Mouse (Mus musculus): ENCODE measurements around the gene Tfcp2. TPM values are rescaled to one million over a fixed set of nuclear protein-coding genes. Genes with fewer than 3 reads are reported as not detected.

Tfcp2 gene
- polyA plus RNA-seq, 1 experiment from 2014 or later = 26.6 TPM

- Histone ChIP-seq H3K4me1 (no peaks in the 10 kb centered on the region), H3K36me3 (peaks cover 41% of the 10 kb centered on the region), H3K27ac (replicated peaks) (no peak overlapping the region), H3K4me2 (replicated peaks) (no peak overlapping the region), H3K4me3 (replicated peaks) (no peak overlapping the region), H3K27me3 (no peaks in the 10 kb centered on the region), H3K9ac (no peak overlapping the region), H3K9me3 (replicated peaks) (no peaks in the 10 kb centered on the region)
- 93% methylated on average over 16 of the region's 16 CpGs for WGBS
- no peak for ATAC-seq (ENCODE audit: insufficient number of reproducible peaks, low FRiP score, low TSS enrichment, low read depth)
Measured at GRCm38 (mm10) chr15:100585931-100586330, 34.1 kb upstream of the Tfcp2 start.

GRCm38 (mm10) chr15:100580108-100580507 is 28.3 kb upstream of the Tfcp2 start:
- no peak; the same call in 1 of the 2 replicates for ATAC-seq (ENCODE audit: insufficient number of reproducible peaks, low FRiP score, low TSS enrichment, low read depth)
- H3K27ac ChIP-seq (replicated peaks) = no peak overlapping the region
- H3K27me3 ChIP-seq = no peaks in the 10 kb centered on the region
- no peak overlapping the region for H3K9ac ChIP-seq
- H3K4me1 ChIP-seq = no peaks in the 10 kb centered on the region
- H3K9me3 ChIP-seq (replicated peaks) = no peaks in the 10 kb centered on the region
- no peak overlapping the region for H3K4me3 ChIP-seq (replicated peaks)
- WGBS = 83% methylated on average over 10 of the region's 10 CpGs
- H3K4me2 ChIP-seq (replicated peaks) = no peak overlapping the region
- H3K36me3 ChIP-seq = peaks cover 22% of the 10 kb centered on the region

- Histone ChIP-seq H3K4me2 (replicated peaks) (no peak overlapping the region), H3K27me3 (no peaks in the 10 kb centered on the region), H3K9ac (no peak overlapping the region), H3K27ac (replicated peaks) (no peak overlapping the region), H3K4me1 (peaks cover 11% of the 10 kb centered on the region; the same call in 1 of the 2 replicates), H3K4me3 (replicated peaks) (no peak overlapping the region), H3K9me3 (replicated peaks) (no peaks in the 10 kb centered on the region), H3K36me3 (peaks cover 17% of the 10 kb centered on the region)
- WGBS = 60% methylated on average over 16 of the region's 16 CpGs
- no peak; the same call in 1 of the 2 replicates for ATAC-seq (ENCODE audit: insufficient number of reproducible peaks, low FRiP score, low TSS enrichment, low read depth)
Measured at GRCm38 (mm10) chr15:100577972-100578371, 26.2 kb upstream of the Tfcp2 start.

GRCm38 (mm10) chr15:100576810-100577209 is 25.0 kb upstream of the Tfcp2 start:
- no peaks in the 10 kb centered on the region for H3K9me3 ChIP-seq (replicated peaks)
- no peak overlapping the region for H3K27ac ChIP-seq (replicated peaks)
- H3K27me3 ChIP-seq = no peaks in the 10 kb centered on the region
- H3K4me1 ChIP-seq = peaks cover 11% of the 10 kb centered on the region; the same call in 1 of the 2 replicates
- peaks cover 13% of the 10 kb centered on the region; the same call in 1 of the 2 replicates for H3K36me3 ChIP-seq
- H3K4me2 ChIP-seq (replicated peaks) = no peak overlapping the region
- WGBS = 72% methylated on average over 6 of the region's 6 CpGs
- no peak for ATAC-seq (ENCODE audit: insufficient number of reproducible peaks, low FRiP score, low TSS enrichment, low read depth)
- no peak overlapping the region for H3K9ac ChIP-seq
- H3K4me3 ChIP-seq (replicated peaks) = no peak overlapping the region

GRCm38 (mm10) chr15:100576392-100576791 is 24.6 kb upstream of the Tfcp2 start:
- H3K4me1 ChIP-seq = peaks cover 11% of the 10 kb centered on the region; the same call in 1 of the 2 replicates
- no peaks in the 10 kb centered on the region for H3K9me3 ChIP-seq (replicated peaks)
- H3K27me3 ChIP-seq = no peaks in the 10 kb centered on the region
- 90% methylated on average over 6 of the region's 6 CpGs for WGBS
- H3K4me2 ChIP-seq (replicated peaks) = no peak overlapping the region
- no peak overlapping the region for H3K4me3 ChIP-seq (replicated peaks)
- ATAC-seq (ENCODE audit: insufficient number of reproducible peaks, low FRiP score, low TSS enrichment, low read depth) = no peak
- peaks cover 13% of the 10 kb centered on the region; the same call in 1 of the 2 replicates for H3K36me3 ChIP-seq
- H3K9ac ChIP-seq = no peak overlapping the region
- H3K27ac ChIP-seq (replicated peaks) = no peak overlapping the region

GRCm38 (mm10) chr15:100575366-100575765 is 23.6 kb upstream of the Tfcp2 start:
- ATAC-seq (ENCODE audit: insufficient number of reproducible peaks, low FRiP score, low TSS enrichment, low read depth) = no peak
- Histone ChIP-seq H3K36me3 (peaks cover 13% of the 10 kb centered on the region; the same call in 1 of the 2 replicates), H3K4me2 (replicated peaks) (no peak overlapping the region), H3K9ac (no peak overlapping the region), H3K4me3 (replicated peaks) (no peak overlapping the region), H3K27me3 (no peaks in the 10 kb centered on the region), H3K4me1 (peaks cover 11% of the 10 kb centered on the region; the same call in 1 of the 2 replicates), H3K9me3 (replicated peaks) (no peaks in the 10 kb centered on the region), H3K27ac (replicated peaks) (peak overlapping the region; percentile 39; the same call in 1 of the 2 replicates)
- 86% methylated on average over 12 of the region's 12 CpGs for WGBS

GRCm38 (mm10) chr15:100574378-100574777 is 22.6 kb upstream of the Tfcp2 start:
- H3K27me3 ChIP-seq = no peaks in the 10 kb centered on the region
- peak overlapping the region; percentile 48; the same call in 1 of the 2 replicates for H3K27ac ChIP-seq (replicated peaks)
- no peak for ATAC-seq (ENCODE audit: insufficient number of reproducible peaks, low FRiP score, low TSS enrichment, low read depth)
- H3K9ac ChIP-seq = no peak overlapping the region
- no peak overlapping the region for H3K4me2 ChIP-seq (replicated peaks)
- no peak overlapping the region for H3K4me3 ChIP-seq (replicated peaks)
- H3K9me3 ChIP-seq (replicated peaks) = no peaks in the 10 kb centered on the region
- WGBS = 64% methylated on average over 2 of the region's 2 CpGs
- H3K36me3 ChIP-seq = peaks cover 5% of the 10 kb centered on the region; the same call in 1 of the 2 replicates
- peaks cover 11% of the 10 kb centered on the region; the same call in 1 of the 2 replicates for H3K4me1 ChIP-seq

GRCm38 (mm10) chr15:100573946-100574345 is 22.1 kb upstream of the Tfcp2 start:
- H3K9me3 ChIP-seq (replicated peaks) = no peaks in the 10 kb centered on the region
- ATAC-seq (ENCODE audit: insufficient number of reproducible peaks, low FRiP score, low TSS enrichment, low read depth) = peak; percentile 65; the same call in 1 of the 2 replicates
- H3K27ac ChIP-seq (replicated peaks) = peak overlapping the region; percentile 48; the same call in 1 of the 2 replicates
- peaks cover 11% of the 10 kb centered on the region; the same call in 1 of the 2 replicates for H3K4me1 ChIP-seq
- H3K27me3 ChIP-seq = no peaks in the 10 kb centered on the region
- no peak overlapping the region for H3K4me3 ChIP-seq (replicated peaks)
- H3K9ac ChIP-seq = no peak overlapping the region
- no peak overlapping the region for H3K4me2 ChIP-seq (replicated peaks)
- 41% methylated on average over 6 of the region's 6 CpGs for WGBS
- peaks cover 5% of the 10 kb centered on the region; the same call in 1 of the 2 replicates for H3K36me3 ChIP-seq

GRCm38 (mm10) chr15:100569239-100569638 is 17.4 kb upstream of the Tfcp2 start:
- no peak overlapping the region for H3K4me2 ChIP-seq (replicated peaks)
- WGBS = 70% methylated on average over 3 of the region's 3 CpGs

GRCm38 (mm10) chr15:100566531-100566930 is 14.7 kb upstream of the Tfcp2 start:
- Histone ChIP-seq H3K9ac (no peak overlapping the region), H3K27ac (replicated peaks) (no peak overlapping the region), H3K4me1 (no peaks in the 10 kb centered on the region), H3K4me2 (replicated peaks) (no peak overlapping the region), H3K4me3 (replicated peaks) (no peak overlapping the region), H3K27me3 (no peaks in the 10 kb centered on the region), H3K9me3 (replicated peaks) (no peaks in the 10 kb centered on the region), H3K36me3 (no peaks in the 10 kb centered on the region)
- ATAC-seq (ENCODE audit: insufficient number of reproducible peaks, low FRiP score, low TSS enrichment, low read depth) = no peak
- 65% methylated on average over 2 of the region's 2 CpGs for WGBS

More at GRCm38 (mm10) chr15:100569239-100569638, 17.4 kb upstream of the Tfcp2 start:
- no peak for ATAC-seq (ENCODE audit: insufficient number of reproducible peaks, low FRiP score, low TSS enrichment, low read depth)
- Histone ChIP-seq H3K4me1 (peaks cover 9% of the 10 kb centered on the region; the same call in 1 of the 2 replicates), H3K9me3 (replicated peaks) (no peaks in the 10 kb centered on the region), H3K36me3 (no peaks in the 10 kb centered on the region), H3K27me3 (no peaks in the 10 kb centered on the region), H3K9ac (no peak overlapping the region), H3K27ac (replicated peaks) (no peak overlapping the region), H3K4me3 (replicated peaks) (no peak overlapping the region)

- H3K27ac ChIP-seq (replicated peaks) = no peak overlapping the region
- no peak; the same call in 1 of the 2 replicates for ATAC-seq (ENCODE audit: insufficient number of reproducible peaks, low FRiP score, low TSS enrichment, low read depth)
- no peaks in the 10 kb centered on the region for H3K4me1 ChIP-seq
- H3K9ac ChIP-seq = no peak overlapping the region
- H3K4me2 ChIP-seq (replicated peaks) = no peak overlapping the region
- no peaks in the 10 kb centered on the region for H3K9me3 ChIP-seq (replicated peaks)
- no peaks in the 10 kb centered on the region for H3K27me3 ChIP-seq
- WGBS = 75% methylated on average over 5 of the region's 5 CpGs
- H3K36me3 ChIP-seq = no peaks in the 10 kb centered on the region
- no peak overlapping the region for H3K4me3 ChIP-seq (replicated peaks)
Measured at GRCm38 (mm10) chr15:100557705-100558433, 6.1 kb upstream of the Tfcp2 start.

All from embryonic facial prominence, embryonic 15.5 days (tissue).